Mouse (Mus musculus) B cell, adult 2 months (primary cell): ENCODE data around the gene Vps29.

Experiments
- DNase-seq, 2 experiments: peaks; one replicate each; pipeline ENCODE4 v3.0.0; 2022

The Vps29 gene

DNA sequence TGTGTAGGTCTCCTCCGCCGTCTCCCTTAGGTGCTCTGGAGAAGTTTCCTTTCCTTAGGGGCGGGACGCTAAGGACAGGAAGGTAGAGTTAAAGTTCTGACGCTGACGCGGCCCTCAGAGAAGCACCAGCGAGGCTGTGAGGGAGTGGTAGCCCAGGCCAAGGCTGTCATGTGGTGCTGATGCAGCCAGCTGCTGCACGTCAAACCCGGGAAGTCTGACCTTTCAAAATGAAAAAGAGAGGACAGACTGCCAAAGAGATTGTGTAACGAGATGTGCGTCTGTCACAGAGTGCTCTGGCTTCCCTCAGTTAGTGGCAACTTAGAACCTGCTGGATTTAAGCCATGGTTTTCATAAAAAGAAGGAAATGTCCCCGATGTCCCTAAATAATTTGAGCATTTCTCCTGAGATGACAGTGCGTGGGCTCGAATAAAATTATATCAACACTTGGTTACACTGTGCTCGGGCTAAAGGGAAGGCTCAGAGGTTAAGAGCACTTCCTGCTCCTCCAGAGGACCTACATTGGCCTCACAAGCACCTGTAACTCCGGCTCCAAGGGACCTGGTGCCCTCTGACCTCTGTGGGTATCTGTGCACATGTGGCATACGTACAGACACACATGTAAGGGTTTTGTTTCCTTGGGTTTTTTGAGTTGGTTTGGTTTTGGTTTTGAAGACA is 46.6 kb downstream of the Vps29 start:
- no peak for DNase-seq

DNA sequence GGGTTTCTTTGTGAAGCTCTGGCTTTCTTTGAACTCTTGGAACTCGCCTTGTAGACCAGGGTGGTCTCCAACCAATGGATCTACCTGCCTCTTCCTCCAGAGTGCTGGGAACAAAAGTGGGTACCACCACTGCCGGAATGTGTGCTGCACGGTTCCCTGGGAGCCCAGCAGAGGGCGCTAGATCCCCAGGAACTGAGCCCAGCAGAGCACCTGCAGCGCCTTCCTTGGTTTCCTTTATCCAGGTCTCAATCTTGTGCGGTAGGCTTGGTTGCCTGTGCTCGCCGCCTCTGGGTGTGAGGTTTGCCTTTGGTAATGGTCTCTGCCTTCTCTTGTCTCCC is 47.1 kb downstream of the Vps29 start:
- DNase-seq: peak; percentile 75 to 77

DNA sequence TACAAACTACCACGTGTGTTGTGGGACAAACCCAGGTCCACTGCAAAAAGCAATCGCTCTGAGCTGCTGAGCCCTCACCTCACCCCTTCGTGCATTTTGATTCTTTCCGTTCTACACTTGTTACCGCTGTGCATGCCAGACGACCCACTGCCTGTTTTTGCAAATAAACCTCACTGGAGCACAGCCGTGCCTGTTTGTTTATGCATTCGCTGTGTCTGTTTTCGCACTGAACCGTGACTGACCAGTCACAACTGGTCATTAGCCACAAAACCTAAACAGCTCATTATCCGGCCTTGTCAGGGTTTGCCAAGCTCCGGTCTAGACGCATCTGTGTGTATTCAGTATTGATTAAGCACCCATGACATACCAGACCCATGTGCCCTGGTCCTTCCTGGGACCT is 48.0 kb downstream of the Vps29 start:
- DNase-seq: no peak

DNA sequence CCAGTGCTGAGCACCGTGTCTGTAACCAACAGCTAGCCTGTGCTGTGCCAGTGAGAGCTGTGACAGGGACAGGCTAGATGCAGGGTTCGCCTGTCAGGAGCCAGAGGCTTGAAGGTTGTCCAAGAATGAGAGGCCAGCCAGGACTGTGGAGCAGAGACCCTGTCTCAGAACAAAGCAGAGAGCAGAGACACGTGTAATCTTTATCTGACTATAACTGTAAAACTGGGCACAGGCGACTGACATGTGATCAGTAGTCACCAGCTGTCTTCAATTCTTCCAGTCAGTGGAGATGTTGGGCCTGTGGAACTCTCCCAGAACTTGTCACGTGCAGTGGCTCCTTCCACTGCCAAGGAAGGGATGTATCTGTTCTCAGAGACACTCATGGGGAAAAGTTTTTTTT is 48.6 kb downstream of the Vps29 start:
- DNase-seq: no peak

DNA sequence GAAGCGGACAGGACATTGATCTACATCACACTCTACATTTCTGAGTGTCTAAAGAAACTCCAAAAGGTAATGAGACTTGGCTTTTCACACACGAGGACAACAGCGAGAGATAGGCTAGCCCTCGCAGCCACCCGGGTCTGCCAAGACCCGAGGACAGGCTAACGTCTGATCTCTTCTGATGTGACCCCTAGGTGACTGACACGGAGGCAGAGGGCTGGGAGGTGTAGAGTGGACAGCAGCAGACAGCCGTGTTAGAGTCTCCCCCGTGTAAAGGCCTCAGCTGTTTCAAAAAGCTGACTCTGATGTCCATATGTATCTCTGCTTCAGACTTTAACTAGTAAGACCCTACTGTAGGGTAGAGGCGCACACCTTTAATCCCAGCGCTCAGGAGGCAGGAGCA is 49.2 kb downstream of the Vps29 start:
- DNase-seq: no peak

DNA sequence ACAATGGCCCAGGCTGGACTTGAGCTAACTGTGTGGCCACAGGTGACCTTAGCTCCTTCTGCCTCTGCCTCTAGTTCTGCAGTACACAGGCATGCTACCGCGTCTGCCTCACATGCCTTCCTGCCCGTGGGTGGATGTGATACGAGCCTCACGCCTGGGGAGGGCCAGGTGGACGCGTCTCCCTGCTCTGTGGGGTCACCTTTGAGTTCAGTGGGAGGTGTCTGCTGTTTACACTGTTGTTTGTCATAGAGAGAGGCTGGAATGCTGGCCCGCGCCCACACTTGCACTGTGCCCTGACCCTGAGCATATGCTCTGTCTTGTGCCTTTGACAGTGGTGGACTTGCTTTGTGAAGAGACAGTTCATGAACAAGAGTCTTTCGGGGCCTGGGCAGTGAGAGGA is 51.4 kb downstream of the Vps29 start:
- DNase-seq: no peak

DNA sequence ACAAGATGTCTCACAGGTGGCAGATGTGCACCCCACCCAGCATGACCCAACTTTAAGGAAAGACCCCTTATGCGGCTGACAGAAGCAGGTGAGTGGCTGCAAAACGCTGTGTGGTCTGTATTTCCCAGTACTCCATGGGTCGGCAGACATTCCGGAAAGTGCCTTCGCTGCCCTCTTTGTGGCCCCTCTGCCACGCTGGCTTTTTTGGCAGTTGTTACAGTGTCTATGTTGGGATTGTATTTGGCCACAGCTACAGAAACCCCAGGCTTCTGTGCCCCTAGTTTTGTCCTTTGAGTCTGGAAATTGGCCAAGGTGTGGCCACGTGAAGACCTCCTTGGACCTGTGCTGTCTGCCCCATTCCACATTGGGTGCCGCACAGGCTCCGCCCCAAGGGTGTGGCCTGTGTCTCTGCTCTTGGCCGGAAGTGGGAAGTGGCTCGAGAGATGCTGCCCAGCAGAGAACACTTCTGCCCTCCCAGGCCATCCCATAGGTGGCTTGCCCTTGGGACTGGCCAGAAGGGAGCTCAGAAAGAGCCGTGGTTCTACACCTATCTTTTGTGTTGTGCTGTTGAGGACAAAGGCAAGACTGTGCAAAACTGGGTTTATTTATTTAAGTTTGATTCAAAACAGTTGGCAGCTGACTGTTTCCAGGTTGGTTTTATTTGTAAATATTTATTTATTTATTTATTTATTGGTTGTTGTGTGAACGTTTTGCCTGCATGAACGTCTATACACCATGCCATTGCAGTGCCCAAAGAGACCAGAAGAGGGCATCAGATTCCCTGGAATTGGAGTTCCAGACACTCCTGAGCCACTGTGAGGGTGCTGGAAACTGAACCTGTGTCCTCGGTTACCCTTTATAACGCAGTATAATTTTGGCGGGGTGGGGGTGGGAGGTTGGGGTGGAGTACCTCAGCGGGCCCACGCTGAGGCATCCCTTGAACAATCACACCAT is 55.8 kb downstream of the Vps29 start:
- peak; percentile 31 to 36 for DNase-seq

DNA sequence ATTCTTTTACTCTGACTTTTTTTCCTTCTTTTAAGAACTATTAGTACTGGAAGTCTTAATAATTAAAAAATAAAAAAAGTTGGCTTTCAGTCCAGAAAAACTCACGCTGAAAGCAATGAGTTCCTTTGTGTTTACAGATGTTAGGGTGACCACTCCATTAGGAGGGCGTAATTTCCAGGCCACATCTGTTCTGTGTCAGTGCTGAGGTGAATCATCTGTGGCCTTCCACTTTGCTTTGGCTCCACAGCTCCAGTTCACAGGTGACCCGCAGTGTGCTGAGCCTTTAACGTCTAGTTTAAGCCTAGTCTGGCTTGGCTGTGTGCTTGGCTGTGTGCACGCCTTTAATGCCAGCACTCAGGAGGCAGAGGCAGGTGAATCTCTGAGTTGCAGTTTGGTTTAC is 57.7 kb downstream of the Vps29 start:
- no peak for DNase-seq

DNA sequence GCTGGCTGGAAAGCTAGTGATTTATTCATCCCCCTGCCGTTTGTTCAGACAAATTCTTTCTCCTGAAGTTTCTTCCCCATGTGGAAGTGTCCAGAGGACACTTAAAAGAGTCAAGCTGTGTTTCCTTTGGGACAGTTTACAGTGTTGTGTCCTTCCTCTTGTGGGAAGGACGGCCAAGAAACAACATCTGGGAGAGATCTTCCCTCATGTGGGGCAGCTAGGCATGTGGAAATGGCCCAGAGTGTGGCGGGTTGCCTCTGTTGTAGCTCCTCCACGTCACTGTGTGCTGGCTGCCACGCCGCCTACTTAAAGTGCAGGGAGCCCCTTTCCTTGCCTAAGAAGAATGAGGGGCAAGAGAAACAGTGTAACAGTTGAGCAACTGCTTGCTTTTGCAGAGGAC is 58.7 kb downstream of the Vps29 start:
- DNase-seq: no peak

DNA sequence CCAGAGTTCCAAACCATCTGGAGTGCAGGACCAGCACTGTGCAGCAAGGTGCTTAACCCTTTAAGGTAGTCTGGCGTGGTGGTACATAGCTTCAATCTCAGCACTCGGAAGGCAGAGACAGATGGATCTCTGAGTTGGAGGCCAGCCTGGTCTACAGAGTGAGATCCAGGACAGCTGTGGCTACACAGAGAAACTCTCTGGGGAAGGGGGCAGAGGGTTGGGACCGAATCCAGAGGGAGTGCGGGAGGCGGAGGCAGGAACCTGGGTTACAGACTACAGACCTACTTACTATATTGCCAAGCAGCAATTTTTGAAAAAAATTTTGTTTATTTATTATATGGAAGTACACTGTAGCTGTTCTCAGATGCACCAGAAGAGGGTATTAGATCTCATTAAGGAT is 60.2 kb downstream of the Vps29 start:
- no peak for DNase-seq
